Mouse (Mus musculus): Measurements from ENCODE around the gene 2310033P09Rik.
"Not testable (repeated sequence)": the region's sequence is repeated elsewhere in the genome, so short reads cannot be mapped to it uniquely, and the experiment has no call there.

Gene 2310033P09Rik

GRCm38 (mm10) chr11:59201216-59202002 lies 6.7 kb upstream of the 2310033P09Rik start:
- no peak for DNase-seq (ENCODE audit: low spot score)

- DNase-seq (ENCODE audit: low spot score) = no peak
Measured at GRCm38 (mm10) chr11:59202081-59202995, 5.8 kb upstream of the 2310033P09Rik start, which contains the start of gene Mrpl55. Gene Mrpl55 (plus strand): TSS chr11:59202486.

GRCm38 (mm10) chr11:59209003-59209441 lies 901 bp downstream of the 2310033P09Rik start:
- DNase-seq (ENCODE audit: low spot score) = no peak

- no peak for DNase-seq (ENCODE audit: low spot score)
Measured at GRCm38 (mm10) chr11:59209580-59209979, 1.5 kb downstream of the 2310033P09Rik start.

GRCm38 (mm10) chr11:59210020-59210419 lies 1.9 kb downstream of the 2310033P09Rik start:
- DNase-seq (ENCODE audit: low spot score) = no peak

- DNase-seq (ENCODE audit: low spot score) = not testable (repeated sequence)
Measured at GRCm38 (mm10) chr11:59211561-59211960, 3.4 kb downstream of the 2310033P09Rik start.

GRCm38 (mm10) chr11:59212320-59212719 lies 4.2 kb downstream of the 2310033P09Rik start:
- not testable (repeated sequence) for DNase-seq (ENCODE audit: low spot score)

GRCm38 (mm10) chr11:59212892-59213494 lies 4.9 kb downstream of the 2310033P09Rik start:
- DNase-seq (ENCODE audit: low spot score) = no peak

- no peak for DNase-seq (ENCODE audit: low spot score)
Measured at GRCm38 (mm10) chr11:59216955-59217354, 8.8 kb downstream of the 2310033P09Rik start.

GRCm38 (mm10) chr11:59218389-59218998 lies 10.4 kb downstream of the 2310033P09Rik start:
- no peak for DNase-seq (ENCODE audit: low spot score)

- no peak for DNase-seq (ENCODE audit: low spot score)
Measured at GRCm38 (mm10) chr11:59219064-59219463, 10.9 kb downstream of the 2310033P09Rik start.

- no peak for DNase-seq (ENCODE audit: low spot score)
Measured at GRCm38 (mm10) chr11:59221604-59222003, 13.5 kb downstream of the 2310033P09Rik start.

GRCm38 (mm10) chr11:59222306-59222705 lies 14.2 kb downstream of the 2310033P09Rik start:
- no peak for DNase-seq (ENCODE audit: low spot score)

GRCm38 (mm10) chr11:59224025-59224424 lies 15.9 kb downstream of the 2310033P09Rik start:
- no peak for DNase-seq (ENCODE audit: low spot score)

- DNase-seq (ENCODE audit: low spot score) = no peak
Measured at GRCm38 (mm10) chr11:59224470-59224869, 16.3 kb downstream of the 2310033P09Rik start.

GRCm38 (mm10) chr11:59225167-59225566 lies 17.0 kb downstream of the 2310033P09Rik start:
- DNase-seq (ENCODE audit: low spot score) = no peak

GRCm38 (mm10) chr11:59226251-59226650 lies 18.1 kb downstream of the 2310033P09Rik start:
- no peak for DNase-seq (ENCODE audit: low spot score)

- DNase-seq (ENCODE audit: low spot score) = no peak
Measured at GRCm38 (mm10) chr11:59226787-59227603, 18.9 kb downstream of the 2310033P09Rik start.

GRCm38 (mm10) chr11:59227604-59228121 lies 19.5 kb downstream of the 2310033P09Rik start:
- no peak for DNase-seq (ENCODE audit: low spot score)

- peak; percentile 81 for DNase-seq (ENCODE audit: low spot score)
Measured at GRCm38 (mm10) chr11:59228122-59228953, 20.2 kb downstream of the 2310033P09Rik start, which contains the start of gene Arf1. Gene Arf1 (minus strand): TSS chr11:59228270.
